ENCODE assay signal across 17 mouse cellular contexts in the genomic region with DNA sequence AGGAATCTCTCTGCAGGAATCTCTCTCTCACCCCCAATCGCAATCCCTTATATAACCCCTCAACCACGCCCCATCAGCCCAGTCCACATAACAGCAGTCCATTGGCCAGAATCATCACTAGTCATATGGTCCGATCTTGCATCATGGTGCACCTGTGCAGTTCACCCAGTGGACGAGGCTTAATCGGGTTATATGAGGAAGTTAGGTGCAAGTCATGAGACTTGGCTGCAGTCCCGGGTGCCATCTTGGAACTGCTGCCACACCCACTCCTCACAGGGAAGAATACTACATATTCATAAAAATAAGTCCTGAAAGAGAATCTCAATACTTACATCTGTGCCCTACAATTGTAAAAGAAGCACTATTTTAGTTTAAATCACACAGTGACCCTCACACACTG. TPM values are rescaled to one million over a fixed set of nuclear protein-coding genes. Genes with fewer than 3 reads are reported as not detected.
"Had no signal": no experiment of that assay in that cellular context is flagged by ENCODE, and none has a peak within 500 bp of the region (broad histone marks: within the 10 kb centered on the region; RNA-seq: fewer than 3 reads in every experiment).

No protein-coding gene starts in this region.

RNA-seq across cellular contexts. Expression of gene Gm5141, which starts 22.4 kb away (rescaled TPM):
- polyA plus RNA-seq: liver, adult 2 months had no signal

RNA-seq across cellular contexts. Expression of gene Fbp2, which starts 50.2 kb away (rescaled TPM):
- total RNA-seq: left cerebral cortex, postnatal 25 days; left cerebral cortex, postnatal 36 days; megakaryocyte progenitor cell, adult 5-6 weeks; megakaryocyte, adult 5-6 weeks; megakaryocyte-erythroid progenitor cell, adult 5-6 weeks; monocyte, adult 5-6 weeks had no signal
- polyA plus RNA-seq: liver, embryonic 11.5 days; liver, embryonic 12.5 days; liver, embryonic 13.5 days; lung, embryonic 14.5 days; macrophage; midbrain, embryonic 10.5 days; midbrain, embryonic 12.5 days; midbrain, embryonic 13.5 days; neural tube, embryonic 11.5 days; neural tube, embryonic 12.5 days had no signal
